Mouse (Mus musculus): ENCODE measurements around the gene Pias3.
"Not testable (repeated sequence)": the region's sequence is repeated elsewhere in the genome, so short reads cannot be mapped to it uniquely, and the experiment has no call there.

Gene Pias3

DNA sequence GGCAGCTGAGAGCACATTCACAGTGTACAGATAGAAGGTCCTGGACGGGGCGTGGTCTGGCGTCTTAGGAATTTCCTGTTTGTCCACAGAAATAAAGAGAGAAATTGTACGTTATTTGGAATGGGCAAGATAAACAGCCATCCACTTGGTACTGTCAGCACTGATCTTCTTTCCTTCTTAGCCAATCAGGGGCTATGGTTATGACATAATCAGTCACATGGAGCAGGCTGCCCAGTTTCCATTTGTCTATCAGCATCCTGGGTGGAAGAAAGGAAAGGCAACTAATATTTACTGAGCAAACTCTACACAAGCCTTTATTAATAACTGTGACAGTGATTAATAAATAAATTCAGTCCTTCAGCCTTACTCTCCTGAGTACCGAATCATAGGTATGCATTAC lies 18.1 kb downstream of the Pias3 start:
- in situ Hi-C loops (cut with MboI; ENCODE audit: low pct_unique_long_range_greater_than_20kb in 1 of 2, low sequenced_read_pairs in 2 of 2, unreplicated experiment in 1 of 2) = no loop called here

- in situ Hi-C loops (cut with MboI; ENCODE audit: low pct_unique_long_range_greater_than_20kb in 1 of 2, low sequenced_read_pairs in 2 of 2, unreplicated experiment in 1 of 2) = no loop called here
These were observed 19.7 kb downstream of the Pias3 start for GRCm38 (mm10) chr3:96715854-96716253.

DNA sequence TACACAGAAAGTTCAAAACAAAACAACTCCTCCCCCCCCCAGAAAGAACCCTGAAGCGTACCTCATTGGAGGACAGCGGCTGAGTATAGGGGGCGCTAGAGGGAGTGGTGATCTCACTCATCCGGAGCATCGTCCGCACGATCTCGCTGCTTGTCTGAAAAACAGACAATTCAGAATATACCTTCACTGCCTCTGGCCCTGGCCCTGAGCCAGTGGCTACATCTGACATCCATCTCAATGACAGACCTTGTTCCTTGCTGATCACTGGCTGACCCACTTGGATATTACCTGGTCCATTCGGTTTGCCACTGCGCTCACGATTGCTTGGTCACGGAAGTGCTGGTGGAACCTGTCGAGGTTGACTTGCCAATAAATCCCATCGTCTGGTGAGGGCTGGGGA lies 23.0 kb downstream of the Pias3 start:
- in situ Hi-C loops (cut with MboI; ENCODE audit: low pct_unique_long_range_greater_than_20kb in 1 of 2, low sequenced_read_pairs in 2 of 2, unreplicated experiment in 1 of 2) = no loop called here

DNA sequence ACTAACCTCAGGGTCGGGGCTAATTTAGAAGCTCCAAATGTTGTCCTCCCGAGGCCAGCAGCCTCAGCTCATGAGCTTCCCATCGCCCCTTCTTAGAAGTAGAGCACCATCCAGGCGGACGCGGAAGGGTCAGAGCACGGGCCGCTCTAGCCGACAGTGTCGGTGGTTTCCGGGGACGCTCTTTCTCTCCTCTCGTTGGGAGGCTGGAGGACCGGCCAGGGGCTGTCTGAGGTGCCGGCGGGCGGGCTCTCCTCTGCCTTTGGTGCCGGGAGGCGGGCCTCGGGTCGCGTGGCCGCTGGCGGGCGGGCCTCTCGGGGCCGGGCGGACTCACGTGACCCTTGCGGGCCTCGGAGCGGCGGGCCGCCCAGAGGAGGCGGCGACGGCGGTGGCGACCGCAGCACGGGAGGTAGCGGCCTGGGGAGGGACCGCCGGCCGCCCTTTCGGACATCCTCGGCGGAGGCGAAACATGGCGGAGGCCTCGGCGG lies 31.2 kb downstream of the Pias3 start, which contains the start of the genes Polr3c and Rnf115:
TSS of gene Polr3c (minus strand) at position 286 of the 485 bp plus-strand sequence.
TSS of gene Rnf115 (plus strand) at position 322 of the 485 bp plus-strand sequence.
- in situ Hi-C loops (cut with MboI; ENCODE audit: low pct_unique_long_range_greater_than_20kb in 1 of 2, low sequenced_read_pairs in 2 of 2, unreplicated experiment in 1 of 2) = no loop called here

- in situ Hi-C loops (cut with MboI; ENCODE audit: low pct_unique_long_range_greater_than_20kb in 1 of 2, low sequenced_read_pairs in 2 of 2, unreplicated experiment in 1 of 2) = no loop called here
These were observed 31.8 kb downstream of the Pias3 start for GRCm38 (mm10) chr3:96727828-96728633.

GRCm38 (mm10) chr3:96728634-96729402 lies 32.6 kb downstream of the Pias3 start:
- in situ Hi-C loops (cut with MboI; ENCODE audit: low pct_unique_long_range_greater_than_20kb in 1 of 2, low sequenced_read_pairs in 2 of 2, unreplicated experiment in 1 of 2) = no loop called here

DNA sequence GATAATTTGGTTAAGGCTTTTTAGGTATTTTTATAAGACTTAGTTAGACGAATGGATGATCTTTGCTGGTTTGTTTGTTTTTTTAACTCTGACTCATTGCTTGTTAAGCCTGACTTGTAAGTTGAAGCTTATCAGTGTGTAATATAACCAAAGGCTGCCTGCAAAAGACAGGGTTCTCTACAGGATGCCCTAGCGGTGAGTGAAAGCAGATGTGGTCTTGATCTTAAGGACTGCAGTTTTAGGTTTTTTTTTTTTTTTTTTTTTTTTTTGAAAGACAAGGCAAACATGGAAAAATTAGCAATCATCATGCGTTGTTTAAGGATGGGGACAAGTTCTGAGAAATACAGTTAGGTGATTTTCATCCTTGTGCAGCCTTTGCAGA lies 33.2 kb downstream of the Pias3 start:
- in situ Hi-C loops (cut with MboI; ENCODE audit: low pct_unique_long_range_greater_than_20kb in 1 of 2, low sequenced_read_pairs in 2 of 2, unreplicated experiment in 1 of 2) = no loop called here

GRCm38 (mm10) chr3:96730785-96731184 lies 34.6 kb downstream of the Pias3 start:
- in situ Hi-C loops (cut with MboI; ENCODE audit: low pct_unique_long_range_greater_than_20kb in 1 of 2, low sequenced_read_pairs in 2 of 2, unreplicated experiment in 1 of 2) = no loop called here

DNA sequence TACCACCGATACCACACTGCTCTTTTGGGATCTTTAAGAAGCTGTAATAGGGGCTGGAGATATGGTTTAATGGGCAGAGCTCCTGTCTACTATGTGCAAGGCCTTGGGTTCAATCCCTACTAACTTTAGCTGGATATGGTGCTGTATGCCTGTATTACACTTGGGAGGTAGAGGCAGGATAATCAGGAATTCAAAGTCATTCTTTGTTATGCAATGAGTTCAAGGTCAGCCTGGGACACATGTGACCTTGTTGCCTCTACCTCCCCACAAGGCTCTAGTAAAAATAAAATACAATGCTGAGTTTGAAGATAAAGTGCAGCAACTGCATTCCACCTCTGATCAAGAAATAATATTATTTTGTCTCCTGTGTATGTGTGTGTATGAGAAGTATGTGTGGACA lies 37.8 kb downstream of the Pias3 start:
- in situ Hi-C loops (cut with MboI; ENCODE audit: low pct_unique_long_range_greater_than_20kb in 1 of 2, low sequenced_read_pairs in 2 of 2, unreplicated experiment in 1 of 2) = no loop called here

- in situ Hi-C loops (cut with MboI; ENCODE audit: low pct_unique_long_range_greater_than_20kb in 1 of 2, low sequenced_read_pairs in 2 of 2, unreplicated experiment in 1 of 2) = no loop called here
These were observed 39.0 kb downstream of the Pias3 start for GRCm38 (mm10) chr3:96735200-96735599.

DNA sequence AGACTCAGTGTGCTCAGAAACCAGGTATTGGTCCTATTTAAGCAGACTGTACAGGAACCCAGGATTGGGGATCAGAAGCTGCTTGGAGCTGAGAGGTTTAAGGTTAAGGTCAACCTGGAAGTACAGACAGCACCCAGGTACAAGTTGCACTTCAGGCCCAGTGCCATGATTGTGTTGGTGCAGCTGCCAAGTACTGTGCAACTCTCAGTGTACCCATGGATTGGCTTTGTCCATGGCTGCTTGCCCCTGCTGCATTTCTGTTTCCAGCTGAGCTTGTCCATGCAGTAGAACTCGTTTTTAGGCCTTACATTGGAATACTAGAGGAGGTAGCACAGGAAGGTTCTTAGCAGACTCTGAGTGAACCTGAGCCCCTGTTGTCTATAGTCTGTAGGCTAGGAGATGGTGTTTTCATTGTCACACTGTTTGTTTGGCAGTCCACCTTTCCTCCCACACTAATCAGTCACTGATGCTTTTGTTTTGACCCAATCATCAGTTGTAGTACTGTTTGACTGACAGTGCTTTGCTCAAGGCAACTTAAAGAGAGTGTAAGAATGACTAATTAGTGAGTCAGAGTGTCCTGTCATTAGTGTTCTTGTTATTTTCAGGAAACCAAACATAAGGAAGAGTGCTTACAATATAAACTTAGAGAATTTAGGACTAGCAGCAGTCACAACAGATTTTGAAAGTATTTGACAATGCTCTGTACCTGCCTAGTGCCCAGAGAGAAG lies 41.0 kb downstream of the Pias3 start:
- in situ Hi-C loops (cut with MboI; ENCODE audit: low pct_unique_long_range_greater_than_20kb in 1 of 2, low sequenced_read_pairs in 2 of 2, unreplicated experiment in 1 of 2) = no loop called here

DNA sequence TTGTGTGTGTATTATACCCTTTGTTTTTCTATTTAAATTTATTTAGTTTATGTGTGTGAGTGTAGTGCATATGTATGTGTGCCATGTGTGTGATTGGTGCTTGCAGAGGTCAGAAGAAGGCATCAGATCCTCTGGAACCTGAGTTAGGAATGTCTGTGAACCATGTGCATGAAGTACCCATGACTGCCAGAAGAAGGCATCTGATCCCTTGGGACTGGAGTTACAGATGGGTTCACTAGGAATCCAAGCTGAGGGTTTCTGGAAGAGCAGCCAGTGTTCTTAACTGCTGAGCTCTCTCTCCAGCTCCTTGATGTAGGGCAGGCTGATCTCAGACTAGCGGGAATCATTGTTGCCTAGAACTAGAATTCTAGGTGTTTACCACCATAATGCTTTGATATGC lies 41.8 kb downstream of the Pias3 start:
- in situ Hi-C loops (cut with MboI; ENCODE audit: low pct_unique_long_range_greater_than_20kb in 1 of 2, low sequenced_read_pairs in 2 of 2, unreplicated experiment in 1 of 2) = no loop called here

GRCm38 (mm10) chr3:96740279-96740678 lies 44.1 kb downstream of the Pias3 start:
- in situ Hi-C loops (cut with MboI; ENCODE audit: low pct_unique_long_range_greater_than_20kb in 1 of 2, low sequenced_read_pairs in 2 of 2, unreplicated experiment in 1 of 2) = not testable (repeated sequence)

DNA sequence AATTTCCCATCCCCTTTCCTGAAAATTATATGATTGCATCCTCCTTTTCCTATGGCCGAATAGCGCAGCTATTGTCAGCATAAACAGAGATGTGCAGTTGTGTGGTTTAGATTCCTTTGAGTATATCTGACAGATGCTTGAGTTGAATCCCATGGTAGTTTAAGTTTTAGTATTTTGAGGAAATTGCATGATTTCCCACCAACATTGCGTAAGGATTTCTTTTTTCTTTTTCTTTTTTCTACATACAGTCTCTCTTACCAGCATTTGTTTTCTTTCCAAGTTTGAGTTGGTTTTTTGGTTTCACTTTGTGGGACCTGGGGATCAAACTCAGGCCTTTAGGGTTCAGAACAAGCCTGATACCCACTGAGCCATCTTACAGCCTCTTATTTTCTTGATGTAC lies 48.2 kb downstream of the Pias3 start:
- in situ Hi-C loops (cut with MboI; ENCODE audit: low pct_unique_long_range_greater_than_20kb in 1 of 2, low sequenced_read_pairs in 2 of 2, unreplicated experiment in 1 of 2) = no loop called here

DNA sequence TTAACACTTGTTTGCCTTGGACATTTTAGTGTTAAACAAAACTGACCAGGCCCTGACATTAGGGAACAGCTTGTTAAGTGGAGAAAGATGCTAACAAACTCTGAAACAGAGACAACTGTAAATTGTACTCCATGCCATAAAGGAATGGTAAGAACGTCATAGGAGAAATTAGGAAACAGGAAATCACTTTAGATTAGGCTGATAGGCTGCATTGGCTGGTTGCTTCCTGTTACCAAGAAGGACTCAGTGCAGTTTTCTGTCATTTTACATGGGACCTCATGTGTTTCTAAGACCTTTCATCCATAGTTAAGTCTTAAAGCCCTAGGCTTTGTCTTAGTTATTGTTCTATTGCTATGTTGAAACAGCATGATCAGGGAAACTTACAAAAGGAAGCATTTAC lies 50.6 kb downstream of the Pias3 start:
- in situ Hi-C loops (cut with MboI; ENCODE audit: low pct_unique_long_range_greater_than_20kb in 1 of 2, low sequenced_read_pairs in 2 of 2, unreplicated experiment in 1 of 2) = no loop called here
